Mouse (Mus musculus) lung, postnatal 0 days (tissue): ENCODE data around the gene Apoc4.

Experiments used
- CTCF ChIP-seq: IDR thresholded peaks from 2 replicates; pipeline ENCODE4 v1.5.1; 2016; ENCODE audit warnings: antibody characterized with exemption, mild to moderate bottlenecking
- EP300 ChIP-seq: IDR thresholded peaks from 2 replicates; pipeline ENCODE4 v1.6.1; 2016; ENCODE audit warnings: antibody characterized with exemption, mild to moderate bottlenecking, control low read depth

GRCm38 (mm10) chr7:19651063-19651786 lies 30.1 kb downstream of the Apoc4 start:
- TF ChIP-seq CTCF (no peak), EP300 (no peak)
